24 mouse cellular contexts compared by ENCODE assay signal in genomic region chr14:54065466-54065865, GRCm38 (mm10).
DNase-seq lines count a peak whose midpoint lies in the region; ATAC-seq lines count a peak whose summit lies in the region.
"Had no signal": no experiment of that assay in that cellular context is flagged by ENCODE, and none has a peak within 500 bp of the region (broad histone marks: within the 10 kb centered on the region; RNA-seq: fewer than 3 reads in every experiment).

No protein-coding gene starts in this region.

- peak overlapping the region; percentile 14; the same call in 1 of the 2 replicates for H3K27ac ChIP-seq in kidney, embryonic 15.5 days
- H3K27ac ChIP-seq in kidney, embryonic 14.5 days (ENCODE audit: low read depth, low read length) = no peak overlapping the region
- 0 out of 2 replicates have a peak overlapping the region, but pooled peaks have one; percentile 15 for H3K27ac ChIP-seq in neural tube, embryonic 15.5 days (replicated peaks)
- H3K27ac ChIP-seq: embryonic facial prominence, embryonic 12.5 days; heart, embryonic 10.5 days; midbrain, embryonic 13.5 days; neural tube, embryonic 13.5 days; stomach, postnatal 0 days had no signal

- 59% methylated on average over 4 of the region's 4 CpGs for WGBS in kidney, embryonic 15.5 days
- WGBS in kidney, embryonic 14.5 days = 60% methylated on average over 4 of the region's 4 CpGs
- 73% methylated on average over 4 of the region's 4 CpGs for WGBS in neural tube, embryonic 15.5 days

- no peaks in the 10 kb centered on the region for H3K9me3 ChIP-seq in kidney, embryonic 15.5 days (replicated peaks)
- H3K9me3 ChIP-seq in kidney, embryonic 14.5 days (ENCODE audit: control insufficient read depth, low read length) = no peaks in the 10 kb centered on the region
- no peaks in the 10 kb centered on the region for H3K9me3 ChIP-seq in neural tube, embryonic 15.5 days (replicated peaks)
- H3K9me3 ChIP-seq: embryonic facial prominence, embryonic 12.5 days; G1E; heart, embryonic 10.5 days; midbrain, embryonic 13.5 days; neural tube, embryonic 13.5 days had no signal

- H3K4me1 ChIP-seq in kidney, embryonic 15.5 days = peaks cover 7% of the 10 kb centered on the region
- H3K4me1 ChIP-seq in kidney, embryonic 14.5 days (ENCODE audit: control insufficient read depth, insufficient read depth, low read length) = peaks cover 6% of the 10 kb centered on the region; the same call in 1 of the 2 replicates
- peaks cover 10% of the 10 kb centered on the region for H3K4me1 ChIP-seq in neural tube, embryonic 15.5 days
- H3K4me1 ChIP-seq: embryonic facial prominence, embryonic 12.5 days had no signal

- H3K4me2 ChIP-seq in kidney, embryonic 15.5 days = no peak overlapping the region
- H3K4me2 ChIP-seq in kidney, embryonic 14.5 days (replicated peaks; ENCODE audit: low read depth, low read length) = no peak overlapping the region
- no peak overlapping the region for H3K4me2 ChIP-seq in neural tube, embryonic 15.5 days
- H3K4me2 ChIP-seq: embryonic facial prominence, embryonic 12.5 days; midbrain, embryonic 13.5 days; neural tube, embryonic 13.5 days had no signal

- peak; percentile 48 for ATAC-seq in frontal cortex, adult (ENCODE audit: low TSS enrichment)
- no peak for ATAC-seq in kidney, embryonic 15.5 days (replicated peaks; ENCODE audit: low FRiP score)
- no peak for ATAC-seq in kidney, embryonic 14.5 days (ENCODE audit: low FRiP score, low TSS enrichment)
- ATAC-seq in neural tube, embryonic 15.5 days (ENCODE audit: low FRiP score) = no peak
- ATAC-seq: activated CD4-positive, CD25-positive, alpha-beta regulatory T cell, adult 4 months; CD4-positive, CD25-positive, alpha-beta regulatory T cell, adult 4 months; Patski had no signal

- H3K36me3 ChIP-seq in kidney, embryonic 15.5 days = no peaks in the 10 kb centered on the region
- H3K36me3 ChIP-seq in kidney, embryonic 14.5 days (ENCODE audit: control insufficient read depth, insufficient read depth, low read length) = no peaks in the 10 kb centered on the region
- no peaks in the 10 kb centered on the region for H3K36me3 ChIP-seq in neural tube, embryonic 15.5 days
- H3K36me3 ChIP-seq: embryonic facial prominence, embryonic 12.5 days; G1E; heart, embryonic 10.5 days; midbrain, embryonic 13.5 days; neural tube, embryonic 13.5 days had no signal

- no peak overlapping the region for H3K4me3 ChIP-seq in kidney, embryonic 15.5 days (replicated peaks)
- H3K4me3 ChIP-seq in kidney, embryonic 14.5 days (ENCODE audit: low read length) = no peak overlapping the region
- H3K4me3 ChIP-seq in neural tube, embryonic 15.5 days (replicated peaks) = no peak overlapping the region
- H3K4me3 ChIP-seq: embryonic facial prominence, embryonic 12.5 days; midbrain, embryonic 13.5 days; neural tube, embryonic 13.5 days had no signal

- no peak for DNase-seq in frontal cortex, postnatal 36 days (ENCODE audit: low spot score in 2 of 2)
- no peak for DNase-seq in neural tube, embryonic 10.5 days (ENCODE audit: extremely low spot score, low spot score)
- DNase-seq in right cerebral cortex, postnatal 4 days = no peak
- no peak for DNase-seq in right cerebral cortex, adult 2 months (ENCODE audit: low spot score in 2 of 2)
- DNase-seq: adrenal gland, adult 8-10 months; cerebellum, adult 18-20 months; cerebellum, postnatal 25 days; forebrain, postnatal 0 days; left cerebral cortex, postnatal 4 days; lung, postnatal 14 days; right cerebral cortex, adult 18-20 months had no signal

- H3K27me3 ChIP-seq in kidney, embryonic 15.5 days = 0 out of 2 replicates have a peak, but pooled peaks cover 11% of the 10 kb centered on the region
- H3K27me3 ChIP-seq in kidney, embryonic 14.5 days (ENCODE audit: control insufficient read depth, insufficient read depth, low read length) = no peaks in the 10 kb centered on the region
- no peaks in the 10 kb centered on the region for H3K27me3 ChIP-seq in neural tube, embryonic 15.5 days (replicated peaks)
- H3K27me3 ChIP-seq: embryonic facial prominence, embryonic 12.5 days; neural tube, embryonic 13.5 days; Patski had no signal

- no peak overlapping the region for H3K9ac ChIP-seq in kidney, embryonic 15.5 days
- H3K9ac ChIP-seq in kidney, embryonic 14.5 days (ENCODE audit: low read depth, low read length) = no peak overlapping the region
- no peak overlapping the region for H3K9ac ChIP-seq in neural tube, embryonic 15.5 days (replicated peaks)
- H3K9ac ChIP-seq: embryonic facial prominence, embryonic 12.5 days; forebrain, postnatal 0 days; midbrain, embryonic 13.5 days; neural tube, embryonic 13.5 days had no signal
